In the genomic region with DNA sequence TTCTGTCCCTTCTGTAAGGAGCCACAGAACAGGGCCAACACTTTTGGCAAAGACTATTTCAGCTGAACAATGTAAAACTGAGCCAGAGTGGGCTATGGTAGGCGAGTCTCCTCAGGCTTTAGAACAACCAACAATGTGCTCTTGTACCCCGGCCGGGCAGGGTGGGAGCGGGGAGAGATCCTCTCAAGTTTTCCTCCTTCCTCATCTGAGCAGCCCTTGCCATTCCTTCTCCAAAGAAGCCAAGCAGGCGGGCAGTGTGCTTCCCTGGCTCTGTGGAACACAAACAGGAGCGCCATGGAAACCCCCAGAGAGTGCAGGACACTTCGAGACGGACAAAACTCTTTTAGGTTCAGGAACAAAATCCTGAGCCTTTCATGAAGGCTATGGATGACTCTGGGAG, we compare ENCODE assay signal across 20 mouse cellular contexts. TPM values are rescaled to one million over a fixed set of nuclear protein-coding genes. Genes with fewer than 3 reads are reported as not detected.
DNase-seq lines count a peak whose midpoint lies in the region; ATAC-seq and TF ChIP-seq lines count a peak whose summit lies in the region.
"Had no signal": no experiment of that assay in that cellular context is flagged by ENCODE, and none has a peak within 500 bp of the region (broad histone marks: within the 10 kb centered on the region; RNA-seq: fewer than 3 reads in every experiment).

No protein-coding gene starts in this region.

- peaks cover 51% of the 10 kb centered on the region for H3K36me3 ChIP-seq in hindbrain, embryonic 13.5 days
- peaks cover 70% of the 10 kb centered on the region for H3K36me3 ChIP-seq in hindbrain, embryonic 10.5 days
- peaks cover 17% of the 10 kb centered on the region for H3K36me3 ChIP-seq in hindbrain, embryonic 16.5 days (ENCODE audit: control insufficient read depth, insufficient read depth, low read length)
- H3K36me3 ChIP-seq in hindbrain, postnatal 0 days (ENCODE audit: insufficient read depth, low read length) = 0 out of 2 replicates have a peak, but pooled peaks cover 12% of the 10 kb centered on the region

- no peak for TF ChIP-seq CTCF in hindbrain, postnatal 0 days (IDR thresholded peaks at IDR 0.05; ENCODE audit: low read depth)

- H3K27ac ChIP-seq in hindbrain, embryonic 13.5 days = peak overlapping the region; percentile 56; the same call in 1 of the 2 replicates
- no peak overlapping the region for H3K27ac ChIP-seq in hindbrain, embryonic 10.5 days
- H3K27ac ChIP-seq in hindbrain, embryonic 16.5 days (ENCODE audit: low read depth, low read length) = peak overlapping the region; percentile 75; the same call in 1 of the 2 replicates
- H3K27ac ChIP-seq in hindbrain, postnatal 0 days = peak overlapping the region; percentile 78
- H3K27ac ChIP-seq: embryonic facial prominence, embryonic 15.5 days; forebrain, embryonic 10.5 days; heart, embryonic 10.5 days; intestine, embryonic 15.5 days; midbrain, embryonic 12.5 days; neural tube, embryonic 12.5 days had no signal

- ATAC-seq in hindbrain, embryonic 13.5 days (ENCODE audit: low FRiP score) = peak; percentile 32; the same call in 1 of the 2 replicates
- peak; percentile 91 for ATAC-seq in hindbrain, embryonic 16.5 days
- ATAC-seq in hindbrain, postnatal 0 days = peak; percentile 93
- ATAC-seq: intestine, embryonic 15.5 days had no signal

- intact Hi-C loops in left cerebral cortex, postnatal 4 days (cut with DNase I) = no loop called here

- no peaks in the 10 kb centered on the region for H3K27me3 ChIP-seq in hindbrain, embryonic 13.5 days
- no peaks in the 10 kb centered on the region for H3K27me3 ChIP-seq in hindbrain, embryonic 10.5 days (ENCODE audit: insufficient read depth, poor library complexity, severe bottlenecking)
- H3K27me3 ChIP-seq in hindbrain, embryonic 16.5 days (replicated peaks; ENCODE audit: control insufficient read depth, insufficient read depth, low read length) = no peaks in the 10 kb centered on the region
- no peaks in the 10 kb centered on the region for H3K27me3 ChIP-seq in hindbrain, postnatal 0 days (ENCODE audit: insufficient read depth, low read length)
- H3K27me3 ChIP-seq: embryonic facial prominence, embryonic 15.5 days; intestine, embryonic 15.5 days; midbrain, embryonic 12.5 days; neural tube, embryonic 12.5 days had no signal

- no peak for DNase-seq in hindbrain, embryonic 10.5 days (ENCODE audit: low spot score)
- DNase-seq in left cerebral cortex, postnatal 4 days = peak; percentile 34
- DNase-seq in left cerebral cortex, adult 11 months (ENCODE audit: low spot score) = no peak
- peak; percentile 66 for DNase-seq in hindbrain, postnatal 0 days (ENCODE audit: low spot score)
- no peak for DNase-seq in natural killer cell, adult 2 months (ENCODE audit: low spot score in 2 of 2)
- DNase-seq: adrenal gland, postnatal 25 days; embryo, embryonic 11 days; kidney, postnatal 4 days; liver; lung, adult 18-20 months; lung, postnatal 4 days; thymus, adult 2 months had no signal

- H3K4me1 ChIP-seq in hindbrain, embryonic 13.5 days (replicated peaks) = peaks cover 24% of the 10 kb centered on the region
- H3K4me1 ChIP-seq in hindbrain, embryonic 10.5 days (replicated peaks) = peaks cover 32% of the 10 kb centered on the region
- H3K4me1 ChIP-seq in hindbrain, embryonic 16.5 days (ENCODE audit: control insufficient read depth, insufficient read depth, low read depth, low read length) = peaks cover under 1% of the 10 kb centered on the region
- H3K4me1 ChIP-seq in hindbrain, postnatal 0 days (ENCODE audit: insufficient read depth, low read length) = peaks cover 7% of the 10 kb centered on the region; the same call in 1 of the 2 replicates
- H3K4me1 ChIP-seq: neural tube, embryonic 12.5 days had no signal

- H3K4me2 ChIP-seq in hindbrain, embryonic 13.5 days = no peak overlapping the region
- no peak overlapping the region for H3K4me2 ChIP-seq in hindbrain, embryonic 16.5 days (ENCODE audit: low read length)
- no peak overlapping the region for H3K4me2 ChIP-seq in hindbrain, postnatal 0 days (ENCODE audit: low read depth, low read length)
- H3K4me2 ChIP-seq: embryonic facial prominence, embryonic 15.5 days; intestine, embryonic 15.5 days; midbrain, embryonic 12.5 days; neural tube, embryonic 12.5 days had no signal

- H3K9me3 ChIP-seq in hindbrain, embryonic 13.5 days = no peaks in the 10 kb centered on the region
- H3K9me3 ChIP-seq in hindbrain, embryonic 10.5 days = no peaks in the 10 kb centered on the region
- H3K9me3 ChIP-seq in hindbrain, embryonic 16.5 days (ENCODE audit: control insufficient read depth, low read length) = no peaks in the 10 kb centered on the region
- no peaks in the 10 kb centered on the region for H3K9me3 ChIP-seq in hindbrain, postnatal 0 days (ENCODE audit: low read length)
- H3K9me3 ChIP-seq: embryonic facial prominence, embryonic 15.5 days; forebrain, embryonic 10.5 days; heart, embryonic 10.5 days; intestine, embryonic 15.5 days; midbrain, embryonic 12.5 days; neural tube, embryonic 12.5 days had no signal

- no peak overlapping the region for H3K4me3 ChIP-seq in hindbrain, embryonic 13.5 days
- no peak overlapping the region for H3K4me3 ChIP-seq in hindbrain, embryonic 10.5 days
- no peak overlapping the region for H3K4me3 ChIP-seq in hindbrain, embryonic 16.5 days (ENCODE audit: low read length)
- no peak overlapping the region for H3K4me3 ChIP-seq in hindbrain, postnatal 0 days (ENCODE audit: low read length)
- H3K4me3 ChIP-seq: embryonic facial prominence, embryonic 15.5 days; forebrain, embryonic 10.5 days; heart, embryonic 10.5 days; intestine, embryonic 15.5 days; midbrain, embryonic 12.5 days; neural tube, embryonic 12.5 days had no signal

- WGBS in hindbrain, embryonic 13.5 days = 67% methylated on average over 8 of the region's 8 CpGs
- 84% methylated on average over 8 of the region's 8 CpGs for WGBS in hindbrain, embryonic 10.5 days
- WGBS in hindbrain, embryonic 16.5 days = 75% methylated on average over 8 of the region's 8 CpGs
- 57% methylated on average over 8 of the region's 8 CpGs for WGBS in hindbrain, postnatal 0 days

- H3K9ac ChIP-seq in hindbrain, embryonic 13.5 days = no peak overlapping the region
- no peak overlapping the region for H3K9ac ChIP-seq in hindbrain, embryonic 16.5 days (ENCODE audit: low read depth, low read length)
- H3K9ac ChIP-seq in hindbrain, postnatal 0 days (replicated peaks; ENCODE audit: low read length) = no peak overlapping the region
- H3K9ac ChIP-seq: embryonic facial prominence, embryonic 15.5 days; intestine, embryonic 15.5 days; midbrain, embryonic 12.5 days; neural tube, embryonic 12.5 days had no signal

RNA-seq across cellular contexts. Expression of gene Camk2g, which starts 15.4 kb away (rescaled TPM):
- 116 and 131 TPM in 2 replicates for polyA plus RNA-seq in hindbrain, embryonic 13.5 days (2015; fragmentation: Nextera tagmentation; extraction: Ambion mirVana)
- polyA plus RNA-seq in hindbrain, embryonic 10.5 days (2016; fragmentation: Nextera tagmentation; extraction: Ambion mirVana) = 38.2 and 48.8 TPM in 2 replicates
- total RNA-seq in left cerebral cortex, postnatal 4 days (2021) = 100 to 1,000 TPM; 184 to 193 TPM
- polyA plus RNA-seq in hindbrain, embryonic 16.5 days (2015; fragmentation: Nextera tagmentation; extraction: Ambion mirVana) = 214 and 241 TPM in 2 replicates
- 204 and 248 TPM in 2 replicates for total RNA-seq in hindbrain, postnatal 0 days (2014; rRNA removed)
- polyA plus RNA-seq in hindbrain, postnatal 0 days (2015; fragmentation: Nextera tagmentation; extraction: Ambion mirVana) = 291 and 299 TPM in 2 replicates

RNA-seq across cellular contexts. Expression of gene Ndst2, which starts 44.1 kb away (rescaled TPM):
- 16.7 and 19.1 TPM in 2 replicates for polyA plus RNA-seq in hindbrain, embryonic 13.5 days (2015; fragmentation: Nextera tagmentation; extraction: Ambion mirVana)
- polyA plus RNA-seq in hindbrain, embryonic 10.5 days (2016; fragmentation: Nextera tagmentation; extraction: Ambion mirVana) = 23.3 and 28.3 TPM in 2 replicates
- 10 to 100 TPM; 22.6 to 23.5 TPM for total RNA-seq in left cerebral cortex, postnatal 4 days (2021)
- polyA plus RNA-seq in hindbrain, embryonic 16.5 days (2015; fragmentation: Nextera tagmentation; extraction: Ambion mirVana) = 16.7 and 20.8 TPM in 2 replicates
- 19.8 and 23.2 TPM in 2 replicates for total RNA-seq in hindbrain, postnatal 0 days (2014; rRNA removed)
- 12.4 and 16.7 TPM in 2 replicates for polyA plus RNA-seq in hindbrain, postnatal 0 days (2015; fragmentation: Nextera tagmentation; extraction: Ambion mirVana)

RNA-seq across cellular contexts. Expression of gene Plau, which starts 58.0 kb away (rescaled TPM):
- 0.40 and 0.45 TPM in 2 replicates for polyA plus RNA-seq in hindbrain, embryonic 13.5 days (2015; fragmentation: Nextera tagmentation; extraction: Ambion mirVana)
- polyA plus RNA-seq in hindbrain, embryonic 10.5 days (2016; fragmentation: Nextera tagmentation; extraction: Ambion mirVana) = 0.47 and 0.52 TPM in 2 replicates
- total RNA-seq in left cerebral cortex, postnatal 4 days (2021) = 1 to 10 TPM; 2.6 to 3.4 TPM
- polyA plus RNA-seq in hindbrain, embryonic 16.5 days (2015; fragmentation: Nextera tagmentation; extraction: Ambion mirVana) = 0.17 and 0.56 TPM in 2 replicates
- 1.2 and 1.4 TPM in 2 replicates for total RNA-seq in hindbrain, postnatal 0 days (2014; rRNA removed)
- polyA plus RNA-seq in hindbrain, postnatal 0 days (2015; fragmentation: Nextera tagmentation; extraction: Ambion mirVana) = 0.26 and 0.39 TPM in 2 replicates

Comparison
In these comparisons a context has a peak if more than half of its experiments do, and no peak if none do; other contexts are left out.
1. DNase-seq: peak in left cerebral cortex, postnatal 4 days (single experiment) and hindbrain, postnatal 0 days (single experiment); none in hindbrain, embryonic 10.5 days (single experiment), left cerebral cortex, adult 11 months (single experiment) and natural killer cell, adult 2 months (0 of 2).
2. ATAC-seq: peak in every context shown above with its lines; median percentile 93 in hindbrain, postnatal 0 days; 91 in hindbrain, embryonic 16.5 days; 32 in hindbrain, embryonic 13.5 days.